Mouse (Mus musculus) MEL (cell line): ENCODE results near the gene Romo1.

Experiments used
- CTCF ChIP-seq, 3 experiments: IDR thresholded peaks in 2 of 3; conservative IDR thresholded peaks in 1 of 3; 2 replicates each; pipeline ENCODE4 v1.5.1; 2011 to 2012; ENCODE audit warnings: low read length in 3 of 3, low read depth in 2 of 3, mild to moderate bottlenecking in 2 of 3, improper control_type of control experiment in 1 of 3, inconsistent platforms in 1 of 3, mixed read lengths in 1 of 3, moderate library complexity in 1 of 3; ENCODE audit not compliant: control insufficient read depth in 1 of 3, insufficient read depth in 1 of 3, poor library complexity in 1 of 3, severe bottlenecking in 1 of 3
- GATA1 ChIP-seq: IDR thresholded peaks from 2 replicates; pipeline ENCODE4 v1.6.1; 2011; ENCODE audit warnings: low read depth, low read length, improper control_type of control experiment
- RCOR1 ChIP-seq: IDR thresholded peaks from 2 replicates; pipeline ENCODE4 v1.6.1; 2012; ENCODE audit warnings: low read depth, mild to moderate bottlenecking, inconsistent platforms, low read length, improper control_type of control experiment
- TAL1 ChIP-seq: IDR thresholded peaks from 2 replicates; pipeline ENCODE4 v1.6.1; 2012; ENCODE audit warnings: mild to moderate bottlenecking, inconsistent platforms, low read length, moderate library complexity, mixed read lengths
- USF1 ChIP-seq: IDR thresholded peaks from 2 replicates; pipeline ENCODE4 v1.6.1; 2014; ENCODE audit warnings: low read depth, mild to moderate bottlenecking, inconsistent platforms, low read length, improper control_type of control experiment, moderate library complexity
- ZNF384 ChIP-seq: IDR thresholded peaks from 2 replicates; pipeline ENCODE4 v1.6.1; 2012; ENCODE audit warnings: low read depth, mild to moderate bottlenecking, inconsistent platforms, low read length, improper control_type of control experiment

DNA sequence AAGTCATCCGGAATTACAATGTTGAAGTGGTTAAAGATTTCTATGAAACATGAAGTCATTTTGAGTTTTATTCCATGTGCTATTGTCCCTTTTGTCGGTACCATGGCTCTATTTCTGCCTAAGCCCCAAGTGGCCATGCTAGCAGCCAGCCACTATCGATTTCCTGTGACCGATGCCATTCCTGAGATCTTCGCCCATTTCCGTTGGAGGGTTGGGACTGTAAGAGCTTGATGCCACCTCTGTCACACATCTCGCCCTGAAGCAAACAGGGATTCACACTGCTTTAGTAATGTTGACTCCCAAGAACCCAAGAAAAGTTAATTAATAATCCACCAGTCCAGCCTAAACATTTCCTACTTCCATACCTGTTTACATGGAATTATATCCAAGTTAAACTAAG is 33.8 kb downstream of the Romo1 start:
- TF ChIP-seq CTCF (IDR thresholded peaks at IDR 0.05 in 2 of 3, conservative IDR thresholded peaks at IDR 0.05 in 1 of 3; ENCODE audit: control insufficient read depth in 1 of 3, insufficient read depth in 1 of 3, low read depth in 2 of 3, low read length in 3 of 3, poor library complexity in 1 of 3, severe bottlenecking in 1 of 3) (no peak), ZNF384 (no peak), TAL1 (no peak), GATA1 (no peak), RCOR1 (no peak), USF1 (no peak)
